In genomic region chr2:28224819-28225218, GRCm38 (mm10) we compare ENCODE assay signal across 23 mouse cellular contexts. TPM values are rescaled to one million over a fixed set of nuclear protein-coding genes. Genes with fewer than 3 reads are reported as not detected.
DNase-seq lines count a peak whose midpoint lies in the region; ATAC-seq and TF ChIP-seq lines count a peak whose summit lies in the region.
"Had no signal": no experiment of that assay in that cellular context is flagged by ENCODE, and none has a peak within 500 bp of the region (broad histone marks: within the 10 kb centered on the region; RNA-seq: fewer than 3 reads in every experiment).

No protein-coding gene starts in this region.

- 68% methylated on average over 5 of the region's 5 CpGs for WGBS in limb, embryonic 12.5 days
- 78% methylated on average over 5 of the region's 5 CpGs for WGBS in limb, embryonic 10.5 days
- WGBS in neural tube, embryonic 15.5 days, result 51% methylated on average over 5 of the region's 5 CpGs

- no peaks in the 10 kb centered on the region for H3K9me3 ChIP-seq in limb, embryonic 12.5 days
- no peaks in the 10 kb centered on the region for H3K9me3 ChIP-seq in limb, embryonic 10.5 days (replicated peaks)
- H3K9me3 ChIP-seq in neural tube, embryonic 15.5 days (replicated peaks), result no peaks in the 10 kb centered on the region
- H3K9me3 ChIP-seq: embryonic facial prominence, embryonic 13.5 days; forebrain, embryonic 10.5 days; forebrain, embryonic 15.5 days; G1E; heart, embryonic 13.5 days had no signal

- H3K9ac ChIP-seq in limb, embryonic 12.5 days (replicated peaks), result no peak overlapping the region
- H3K9ac ChIP-seq in neural tube, embryonic 15.5 days (replicated peaks), result no peak overlapping the region
- H3K9ac ChIP-seq: embryonic facial prominence, embryonic 13.5 days; forebrain, embryonic 15.5 days; heart, embryonic 13.5 days had no signal

- H3K27ac ChIP-seq in layer of hippocampus, adult 2 months, result peak overlapping the region; percentile 81
- 0 out of 2 replicates have a peak overlapping the region, but pooled peaks have one; percentile 4 for H3K27ac ChIP-seq in limb, embryonic 12.5 days
- H3K27ac ChIP-seq in limb, embryonic 10.5 days, result no peak overlapping the region
- H3K27ac ChIP-seq in neural tube, embryonic 15.5 days (replicated peaks), result no peak overlapping the region
- H3K27ac ChIP-seq: forebrain, embryonic 10.5 days; forebrain, embryonic 15.5 days; heart, embryonic 13.5 days; hindbrain, postnatal 0 days had no signal

- H3K27me3 ChIP-seq in limb, embryonic 12.5 days, result no peaks in the 10 kb centered on the region
- no peaks in the 10 kb centered on the region for H3K27me3 ChIP-seq in limb, embryonic 10.5 days (ENCODE audit: low read depth, poor library complexity, severe bottlenecking)
- no peaks in the 10 kb centered on the region for H3K27me3 ChIP-seq in neural tube, embryonic 15.5 days (replicated peaks)
- H3K27me3 ChIP-seq: embryonic facial prominence, embryonic 13.5 days; forebrain, embryonic 15.5 days had no signal

- H3K36me3 ChIP-seq in limb, embryonic 12.5 days, result peaks cover 9% of the 10 kb centered on the region
- H3K36me3 ChIP-seq in limb, embryonic 10.5 days, result peaks cover 49% of the 10 kb centered on the region
- peaks cover 28% of the 10 kb centered on the region for H3K36me3 ChIP-seq in neural tube, embryonic 15.5 days
- H3K36me3 ChIP-seq: G1E had no signal

- no peak overlapping the region for H3K4me3 ChIP-seq in layer of hippocampus, adult 2 months
- no peak overlapping the region for H3K4me3 ChIP-seq in limb, embryonic 12.5 days (replicated peaks)
- no peak overlapping the region for H3K4me3 ChIP-seq in limb, embryonic 10.5 days
- no peak overlapping the region for H3K4me3 ChIP-seq in neural tube, embryonic 15.5 days (replicated peaks)
- H3K4me3 ChIP-seq: embryonic facial prominence, embryonic 13.5 days; erythroblast, embryonic 14.5 days; forebrain, embryonic 10.5 days; forebrain, embryonic 15.5 days; heart, embryonic 13.5 days had no signal

- H3K4me1 ChIP-seq in limb, embryonic 12.5 days (replicated peaks), result peaks cover 25% of the 10 kb centered on the region
- H3K4me1 ChIP-seq in limb, embryonic 10.5 days, result peaks cover 25% of the 10 kb centered on the region
- peaks cover 33% of the 10 kb centered on the region for H3K4me1 ChIP-seq in neural tube, embryonic 15.5 days

- peak; percentile 8 for DNase-seq in cerebellum, adult 9-10 months
- DNase-seq in cerebellum, adult 11-12 months, result no peak
- no peak for DNase-seq in layer of hippocampus, adult 2 months (ENCODE audit: low spot score in 2 of 2)
- no peak for DNase-seq in layer of hippocampus, postnatal 36 days
- DNase-seq in limb, embryonic 10.5 days (ENCODE audit: low spot score), result no peak
- DNase-seq in frontal cortex, postnatal 14 days (ENCODE audit: low spot score in 2 of 2), result no peak
- DNase-seq: adrenal gland, adult 8-10 months; adrenal gland, postnatal 36 days; B cell, adult 2 months; cerebellum, adult 11 months; cerebellum, postnatal 36 days; gastrocnemius, postnatal 14 days; heart, postnatal 36 days had no signal

- TF ChIP-seq CTCF in layer of hippocampus, adult 2 months (conservative IDR thresholded peaks at IDR 0.05), result 0 out of 2 replicates have a peak, but pooled peaks have one; percentile 12

- H3K4me2 ChIP-seq in limb, embryonic 12.5 days, result no peak overlapping the region
- no peak overlapping the region for H3K4me2 ChIP-seq in neural tube, embryonic 15.5 days
- H3K4me2 ChIP-seq: embryonic facial prominence, embryonic 13.5 days; forebrain, embryonic 15.5 days; heart, embryonic 13.5 days had no signal

- ATAC-seq in limb, embryonic 12.5 days (ENCODE audit: insufficient number of reproducible peaks, insufficient read depth, low FRiP score, low TSS enrichment, low read depth), result no peak
- peak; percentile 40; the same call in 1 of the 2 replicates for ATAC-seq in neural tube, embryonic 15.5 days (ENCODE audit: low FRiP score)
- ATAC-seq: CD4-positive, CD25-positive, alpha-beta regulatory T cell, adult 4 months; forebrain, embryonic 15.5 days; hindbrain, postnatal 0 days had no signal

RNA-seq across cellular contexts. Expression of gene Olfm1, which starts 32.0 kb away (rescaled TPM):
- 1,000 to 10,000 TPM; 1,799 to 1,811 TPM for total RNA-seq in layer of hippocampus, adult 2 months (2021)
- total RNA-seq in layer of hippocampus, postnatal 36 days (2021), result 1,000 to 10,000 TPM; 1,684 to 1,758 TPM
- polyA plus RNA-seq in limb, embryonic 12.5 days (2016; fragmentation: Nextera tagmentation; extraction: Ambion mirVana), result 15.0 and 15.5 TPM in 2 replicates
- 13.2 and 20.0 TPM in 2 replicates for polyA plus RNA-seq in limb, embryonic 10.5 days (2016; fragmentation: Nextera tagmentation; extraction: Ambion mirVana)
- polyA plus RNA-seq in neural tube, embryonic 15.5 days (2015; fragmentation: Nextera tagmentation; extraction: Ambion mirVana), result 296 and 363 TPM in 2 replicates
- polyA plus RNA-seq: CD4-positive, CD25-positive, alpha-beta regulatory T cell, adult 4 months had no signal

Comparison
In these comparisons a context has a peak if more than half of its experiments do, and no peak if none do; other contexts are left out.
1. H3K27ac ChIP-seq: peak in layer of hippocampus, adult 2 months (single experiment) and limb, embryonic 12.5 days (single experiment); none in limb, embryonic 10.5 days (single experiment) and neural tube, embryonic 15.5 days (single experiment).
2. RNA of gene Olfm1, which starts 32.0 kb away (polyA plus RNA-seq): 296 to 363 TPM in neural tube, embryonic 15.5 days; 15.0 to 15.5 TPM in limb, embryonic 12.5 days and 13.2 to 20.0 TPM in limb, embryonic 10.5 days; every median in the first group is over 10 times any median in the second.